Mouse (Mus musculus) liver, adult 2 months (tissue): ENCODE measurements around the gene Vmn1r38.
"Not testable (repeated sequence)": the region's sequence is repeated elsewhere in the genome, so short reads cannot be mapped to it uniquely, and the experiment has no call there.

Source experiments
- CTCF ChIP-seq: fragments of 200-500 bp; IDR thresholded peaks from 2 replicates; pipeline ENCODE4 v1.5.1; 2011; ENCODE audit warnings: low read depth, low read length, control low read depth
- POLR2A ChIP-seq: fragments of 200-500 bp; IDR thresholded peaks from 2 replicates; pipeline ENCODE4 v1.6.1; 2011; ENCODE audit warnings: low read length, control low read depth; ENCODE audit not compliant: insufficient read depth; ENCODE audit errors: extremely low read depth

GRCm38 (mm10) chr6:66782527-66782926, at the start of gene Vmn1r38:
- TF ChIP-seq CTCF, POLR2A: not testable (repeated sequence)
